Mouse (Mus musculus) heart, embryonic 12.5 days (tissue): ENCODE measurements at regions not wholly inside any gene's neighbourhood (a gene's known extent, or its start where the extent isn't known, plus 50 kb on each side); places are given as distances from the start of the nearest gene placed in this dataset.

Source experiments
- ATAC-seq: fragments of 200-750 bp; cut with Nextera tagmentation; 2 replicates; pipeline ENCODE4 v1.8.0; 2017; ENCODE audit warnings: moderate TSS enrichment, moderate library complexity; ENCODE audit not compliant: insufficient number of reproducible peaks, low FRiP score
- H3K27ac ChIP-seq: fragments of 300-500 bp; sonication (generic); 2 replicates; pipeline ENCODE4 v1.5.1; 2016; ENCODE audit warnings: mild to moderate bottlenecking, moderate library complexity; ENCODE audit not compliant: poor library complexity, severe bottlenecking
- H3K27me3 ChIP-seq: fragments of 300-500 bp; sonication (generic); replicated peaks from 2 replicates; pipeline ENCODE4 v1.6.1; 2016; ENCODE audit warnings: mild to moderate bottlenecking, moderate library complexity
- H3K36me3 ChIP-seq: fragments of 300-500 bp; sonication (generic); 2 replicates; pipeline ENCODE4 v1.6.1; 2016; ENCODE audit warnings: mild to moderate bottlenecking, moderate library complexity
- H3K4me1 ChIP-seq: fragments of 300-500 bp; sonication (generic); replicated peaks from 2 replicates; pipeline ENCODE4 v1.6.1; 2016; ENCODE audit warnings: mild to moderate bottlenecking
- H3K4me2 ChIP-seq: fragments of 300-500 bp; sonication (generic); 2 replicates; pipeline ENCODE4 v1.6.1; 2016; ENCODE audit warnings: mild to moderate bottlenecking, moderate library complexity
- H3K4me3 ChIP-seq: fragments of 300-500 bp; sonication (generic); 2 replicates; pipeline ENCODE4 v1.5.1; 2016; ENCODE audit warnings: mild to moderate bottlenecking
- H3K9ac ChIP-seq: fragments of 300-500 bp; sonication (generic); 2 replicates; pipeline ENCODE4 v1.6.1; 2016; ENCODE audit warnings: mild to moderate bottlenecking, moderate library complexity
- H3K9me3 ChIP-seq: fragments of 300-500 bp; sonication (generic); replicated peaks from 2 replicates; pipeline ENCODE4 v1.6.1; 2016; ENCODE audit warnings: mild to moderate bottlenecking, moderate library complexity
- WGBS: fragments of 180-500 bp; shearing (Covaris S2); methylation state at CpG from one replicate; pipeline ENCODE4 v1.1.7; 2016; 5-methylcytosine and 5-hydroxymethylcytosine counted together

DNA sequence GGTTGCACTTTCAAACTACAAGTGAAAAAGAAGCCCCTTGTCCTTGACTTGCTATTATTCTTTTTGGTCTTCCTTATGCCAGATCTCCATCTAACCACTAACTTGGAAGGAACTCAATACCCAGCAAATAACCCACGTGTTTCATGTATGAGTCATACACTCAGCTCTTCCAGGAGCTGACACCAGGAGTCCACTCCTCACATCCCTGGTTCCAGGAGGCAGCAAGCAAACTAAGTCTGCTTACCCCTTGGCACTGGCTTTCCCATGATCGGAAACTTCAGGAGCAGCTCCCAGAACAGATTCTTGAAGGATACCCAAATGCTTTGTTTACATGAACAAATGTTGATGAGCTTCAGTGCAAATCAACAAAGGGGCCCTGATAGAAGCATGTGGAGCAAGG is 421.1 kb upstream of the 3110018I06Rik start:
- Histone ChIP-seq H3K27ac (no peak overlapping the region), H3K27me3 (no peaks in the 10 kb centered on the region), H3K36me3 (no peaks in the 10 kb centered on the region), H3K9me3 (peaks cover 5% of the 10 kb centered on the region), H3K4me3 (no peak overlapping the region), H3K4me1 (no peaks in the 10 kb centered on the region), H3K4me2 (no peak overlapping the region), H3K9ac (no peak overlapping the region)
- WGBS = 71% methylated on average over 2 of the region's 2 CpGs
- ATAC-seq = no peak

DNA sequence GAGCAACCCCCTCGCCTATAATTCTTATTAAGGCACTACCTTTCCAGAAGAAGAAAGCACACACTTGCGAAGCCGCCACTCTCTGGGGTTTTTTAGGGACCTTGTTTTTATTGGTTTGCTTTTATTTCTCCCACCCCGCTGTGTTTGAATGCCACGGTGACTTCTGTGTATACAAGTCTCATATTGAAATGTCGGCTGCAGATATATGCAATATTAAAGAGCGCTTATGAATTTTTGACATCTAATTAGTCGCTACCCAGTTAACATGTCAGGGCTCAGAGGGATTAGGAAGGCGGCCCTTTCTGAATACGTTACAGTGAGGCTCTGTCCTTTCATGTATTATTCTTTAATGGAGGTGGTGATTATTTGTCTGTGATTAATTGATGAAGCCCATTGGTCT is 405.9 kb upstream of the 3110018I06Rik start:
- no peak overlapping the region for H3K4me2 ChIP-seq
- no peaks in the 10 kb centered on the region for H3K9me3 ChIP-seq
- H3K27me3 ChIP-seq = no peaks in the 10 kb centered on the region
- H3K4me1 ChIP-seq = no peaks in the 10 kb centered on the region
- 83% methylated on average over 9 of the region's 10 CpGs for WGBS
- H3K27ac ChIP-seq = no peak overlapping the region
- ATAC-seq = no peak
- H3K4me3 ChIP-seq = no peak overlapping the region
- no peak overlapping the region for H3K9ac ChIP-seq
- H3K36me3 ChIP-seq = no peaks in the 10 kb centered on the region

DNA sequence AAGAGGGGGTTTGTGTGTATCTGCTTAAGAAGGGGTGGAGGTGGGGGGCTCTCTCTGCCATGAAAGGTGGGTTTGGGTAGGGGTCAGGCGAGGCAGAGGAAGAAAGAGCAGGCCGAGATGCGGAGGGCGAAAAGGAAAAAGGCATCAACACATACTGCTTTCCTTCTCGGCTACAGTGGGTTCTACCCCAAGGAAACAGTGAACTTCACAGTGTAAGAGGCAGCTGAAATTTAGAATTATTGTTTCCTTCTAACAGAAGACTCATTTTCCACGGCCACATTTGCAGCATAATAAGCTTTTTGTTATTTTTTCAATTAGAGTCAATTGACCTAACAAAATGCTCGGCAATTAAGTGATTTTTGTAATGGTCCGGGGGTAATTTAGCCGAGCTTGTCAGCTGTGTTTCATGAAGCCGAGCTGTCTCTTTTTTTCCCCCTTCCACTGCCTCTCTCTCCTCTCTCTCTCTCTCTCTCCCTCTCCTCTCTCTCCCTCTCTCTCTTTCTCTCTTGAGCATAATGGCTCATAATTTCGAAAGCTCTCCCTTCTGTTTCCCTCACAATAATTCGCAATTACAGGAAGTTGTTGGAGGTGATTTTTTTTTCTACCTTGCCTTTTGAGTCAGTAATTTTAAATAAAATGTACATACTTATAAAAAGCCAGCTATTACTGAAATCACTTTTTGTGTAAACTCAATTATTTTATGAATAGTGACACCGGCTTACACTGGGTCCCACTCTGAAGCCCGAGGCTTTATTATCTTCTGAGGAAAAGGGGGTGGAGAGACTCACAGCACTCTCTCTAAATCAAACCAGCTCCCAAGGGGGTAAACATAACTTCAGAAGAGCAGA is 403.1 kb upstream of the 3110018I06Rik start:
- no peak for ATAC-seq
- Histone ChIP-seq H3K27me3 (no peaks in the 10 kb centered on the region), H3K36me3 (no peaks in the 10 kb centered on the region), H3K9me3 (no peaks in the 10 kb centered on the region), H3K9ac (no peak overlapping the region), H3K4me2 (no peak overlapping the region), H3K4me3 (no peak overlapping the region), H3K27ac (no peak overlapping the region), H3K4me1 (no peaks in the 10 kb centered on the region)
- 68% methylated on average over 14 of the region's 14 CpGs for WGBS

DNA sequence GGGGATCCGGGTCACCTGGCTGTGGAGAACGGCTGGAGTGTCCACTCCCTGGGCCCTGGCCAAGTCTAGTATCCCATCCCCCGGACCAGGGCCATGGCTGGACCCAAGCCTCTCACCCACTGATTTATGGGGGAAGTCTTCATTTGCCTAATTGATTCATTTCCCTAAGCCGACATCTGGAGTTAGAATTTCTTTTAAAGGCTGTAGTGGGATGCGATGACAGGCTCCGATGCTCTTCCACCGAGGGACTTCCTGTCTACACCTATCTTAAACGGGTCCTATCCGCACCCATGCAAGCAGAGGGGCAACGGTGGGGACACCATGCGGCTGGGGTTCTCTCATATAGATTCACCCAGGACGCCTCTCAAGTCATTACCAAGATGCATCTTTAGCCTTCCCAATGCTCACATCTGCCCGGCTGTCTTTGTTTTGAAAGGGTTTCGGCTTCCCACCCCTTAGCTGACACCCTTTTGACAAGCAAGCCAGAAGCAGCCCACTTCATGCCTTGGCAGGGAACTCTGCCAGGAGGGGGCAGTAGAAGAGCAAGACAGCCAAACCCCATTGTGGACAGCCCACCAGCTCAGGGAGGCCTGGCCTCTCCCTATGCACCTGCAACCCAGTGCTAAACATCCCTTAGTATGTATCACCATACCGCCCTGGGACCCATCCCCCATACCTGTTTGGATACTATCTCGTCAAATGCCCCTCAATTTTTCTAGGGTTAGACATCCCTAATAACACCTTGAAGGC is 402.4 kb upstream of the 3110018I06Rik start:
- Histone ChIP-seq H3K27me3 (no peaks in the 10 kb centered on the region), H3K4me2 (no peak overlapping the region), H3K27ac (no peak overlapping the region), H3K4me1 (no peaks in the 10 kb centered on the region), H3K9ac (no peak overlapping the region), H3K36me3 (no peaks in the 10 kb centered on the region), H3K4me3 (no peak overlapping the region), H3K9me3 (no peaks in the 10 kb centered on the region)
- 36% methylated on average over 16 of the region's 16 CpGs for WGBS
- ATAC-seq = no peak

DNA sequence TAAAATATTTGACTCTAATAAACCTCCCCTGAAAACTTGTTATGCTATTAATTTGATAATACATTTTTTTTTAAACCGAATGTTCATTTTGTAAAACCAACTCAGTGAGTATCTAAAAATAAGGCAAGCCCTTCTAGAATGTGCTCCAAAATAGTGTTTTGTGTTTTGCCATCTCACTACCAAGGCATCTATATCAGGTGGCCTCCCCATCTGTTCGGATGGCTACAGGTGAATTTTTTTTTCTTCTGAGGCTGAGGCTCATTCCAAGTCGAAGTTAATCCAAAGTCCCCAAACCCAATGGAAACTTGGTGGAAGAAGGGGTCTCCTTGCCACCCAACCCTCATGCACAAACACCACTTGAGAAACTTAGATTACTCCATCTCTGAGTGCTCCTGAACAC is 396.3 kb upstream of the 3110018I06Rik start:
- H3K9me3 ChIP-seq = no peaks in the 10 kb centered on the region
- no peak overlapping the region for H3K27ac ChIP-seq
- H3K4me3 ChIP-seq = no peak overlapping the region
- H3K4me1 ChIP-seq = no peaks in the 10 kb centered on the region
- H3K36me3 ChIP-seq = no peaks in the 10 kb centered on the region
- ATAC-seq = no peak
- no peak overlapping the region for H3K9ac ChIP-seq
- H3K4me2 ChIP-seq = no peak overlapping the region
- 74% methylated on average over 3 of the region's 3 CpGs for WGBS
- no peaks in the 10 kb centered on the region for H3K27me3 ChIP-seq

DNA sequence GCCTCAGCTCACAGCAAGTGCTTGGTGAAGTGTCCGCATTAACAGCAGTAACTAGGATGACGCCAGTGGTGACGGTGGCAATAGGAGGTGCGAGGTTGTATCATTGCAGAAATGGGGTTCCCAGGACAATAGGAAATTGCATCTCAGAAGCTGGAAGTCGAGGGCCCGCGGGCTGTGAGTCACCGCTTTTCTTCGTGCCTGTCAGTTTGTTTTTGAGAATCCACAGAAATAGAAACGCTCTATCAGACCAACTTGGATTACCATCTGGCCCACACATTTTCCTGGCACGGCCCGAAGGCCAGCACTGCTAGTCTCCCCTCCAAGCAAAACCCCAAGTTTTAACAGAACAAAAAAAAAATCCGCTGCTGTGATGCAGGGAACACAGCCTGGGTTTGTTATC is 395.1 kb upstream of the 3110018I06Rik start:
- ATAC-seq = no peak

DNA sequence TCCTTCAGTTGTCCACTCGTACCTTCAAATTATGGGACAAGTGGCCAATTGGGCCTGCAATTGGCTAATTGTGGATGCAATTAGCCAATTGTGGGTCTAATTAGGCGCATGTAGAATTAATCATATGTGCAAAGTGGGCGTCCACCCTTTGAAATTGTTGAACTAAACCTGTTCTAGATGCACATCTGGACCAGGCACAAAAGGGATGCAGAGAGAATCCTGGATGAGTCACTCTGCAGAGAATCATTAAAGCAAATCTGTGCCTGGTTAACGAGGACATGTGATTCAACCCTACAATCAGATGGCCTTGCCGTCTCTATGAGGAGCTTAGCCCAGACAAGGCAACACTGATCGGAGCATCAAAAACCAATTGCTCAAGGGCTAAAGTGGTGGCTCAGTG is 393.0 kb upstream of the 3110018I06Rik start:
- Histone ChIP-seq H3K9ac (no peak overlapping the region), H3K4me3 (no peak overlapping the region), H3K27ac (no peak overlapping the region), H3K27me3 (no peaks in the 10 kb centered on the region), H3K36me3 (no peaks in the 10 kb centered on the region), H3K4me1 (no peaks in the 10 kb centered on the region), H3K9me3 (no peaks in the 10 kb centered on the region), H3K4me2 (no peak overlapping the region)
- WGBS = 78% methylated on average over 6 of the region's 6 CpGs
- no peak for ATAC-seq

More for the DNA sequence above, 395.1 kb upstream of the 3110018I06Rik start:
- Histone ChIP-seq H3K4me3 (no peak overlapping the region), H3K36me3 (no peaks in the 10 kb centered on the region), H3K9me3 (no peaks in the 10 kb centered on the region), H3K27ac (no peak overlapping the region), H3K4me1 (no peaks in the 10 kb centered on the region), H3K4me2 (no peak overlapping the region), H3K9ac (no peak overlapping the region), H3K27me3 (no peaks in the 10 kb centered on the region)
- 77% methylated on average over 13 of the region's 13 CpGs for WGBS

DNA sequence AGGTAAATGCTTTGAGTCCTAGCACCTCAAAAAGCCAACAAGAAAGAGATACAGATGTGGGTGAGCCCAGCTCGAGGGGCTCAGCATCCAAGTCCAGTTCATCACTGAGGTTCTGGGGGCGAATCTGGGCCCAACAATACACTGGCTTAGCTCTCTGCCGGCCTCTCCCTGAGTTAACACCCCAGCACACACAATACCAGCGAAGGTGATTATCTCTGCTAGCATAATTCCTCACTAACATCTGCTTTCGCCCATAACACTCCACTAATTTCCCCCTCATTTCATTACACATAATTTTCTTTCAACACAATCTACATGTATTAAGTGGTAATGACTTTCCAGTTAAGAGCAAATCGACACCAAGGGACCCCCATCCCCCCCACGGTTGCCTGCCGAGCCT is 383.9 kb upstream of the 3110018I06Rik start:
- ATAC-seq = no peak
- Histone ChIP-seq H3K4me3 (no peak overlapping the region), H3K4me1 (no peaks in the 10 kb centered on the region), H3K27me3 (no peaks in the 10 kb centered on the region), H3K4me2 (no peak overlapping the region), H3K9ac (no peak overlapping the region), H3K36me3 (no peaks in the 10 kb centered on the region), H3K27ac (no peak overlapping the region), H3K9me3 (no peaks in the 10 kb centered on the region)
- WGBS = 36% methylated on average over 8 of the region's 8 CpGs

DNA sequence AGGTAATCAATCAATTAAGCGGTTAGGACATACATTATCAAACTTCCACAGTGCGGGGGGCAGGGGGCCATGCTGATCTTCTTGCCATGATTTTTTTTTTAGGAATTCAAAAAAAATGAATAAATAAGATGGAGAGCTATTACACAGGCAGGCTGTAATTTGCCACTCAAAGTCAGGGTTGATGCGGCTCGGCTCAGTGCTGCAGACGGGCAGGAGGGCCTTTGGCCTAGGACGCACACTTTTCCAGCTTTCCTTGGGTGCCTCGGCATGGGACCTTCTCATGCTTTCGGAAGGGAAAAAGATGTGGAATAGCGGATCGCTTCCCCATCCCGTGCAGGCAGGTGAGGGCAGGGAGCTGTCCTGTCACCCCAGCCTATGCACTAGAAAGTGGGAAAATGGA is 383.4 kb upstream of the 3110018I06Rik start:
- H3K4me3 ChIP-seq = no peak overlapping the region
- WGBS = 49% methylated on average over 11 of the region's 11 CpGs
- ATAC-seq = no peak

DNA sequence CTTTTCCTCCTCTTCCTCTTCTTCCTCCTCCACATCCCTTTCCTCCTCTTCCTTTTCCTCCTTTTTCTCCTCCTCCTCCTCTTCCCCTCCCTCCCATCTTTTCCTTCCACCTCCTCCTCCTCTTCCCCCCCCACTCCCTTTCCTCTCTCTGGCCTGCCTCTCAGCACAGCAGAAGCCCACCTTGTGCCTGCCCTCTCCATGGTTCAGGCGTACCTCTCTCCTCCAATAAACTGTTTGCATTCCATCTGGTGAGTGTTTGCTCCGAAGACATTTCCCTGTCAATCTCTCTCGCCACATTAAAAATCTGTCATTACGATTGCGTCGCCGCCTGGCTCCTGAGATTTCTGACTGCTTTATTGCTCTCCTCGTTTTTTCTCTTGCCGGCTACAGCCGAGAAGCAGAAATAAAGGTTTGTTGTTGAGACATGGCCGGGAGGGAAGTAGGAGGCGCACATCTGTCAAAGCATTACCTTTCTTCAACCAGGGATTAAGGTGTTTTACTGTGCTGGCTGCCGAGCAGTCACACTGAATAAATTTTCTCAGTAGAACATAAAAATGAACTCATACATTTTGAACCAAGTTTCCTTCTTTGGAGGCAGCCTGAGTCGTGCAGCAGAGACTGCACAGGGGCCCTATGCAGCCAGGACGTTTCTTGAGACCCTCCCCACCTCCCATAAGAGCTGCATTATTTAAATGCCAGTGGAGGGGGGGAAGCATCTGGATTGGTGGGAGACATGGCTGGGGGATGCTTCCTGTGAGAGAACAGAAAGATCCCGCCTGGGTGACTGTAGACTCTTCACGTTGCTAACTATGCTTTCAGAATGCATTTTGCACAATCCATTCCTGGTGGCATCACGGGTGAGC is 376.3 kb upstream of the 3110018I06Rik start:
- H3K27ac ChIP-seq = no peak overlapping the region

More for the DNA sequence above, 383.4 kb upstream of the 3110018I06Rik start:
- Histone ChIP-seq H3K9me3 (no peaks in the 10 kb centered on the region), H3K36me3 (no peaks in the 10 kb centered on the region), H3K27me3 (no peaks in the 10 kb centered on the region), H3K4me1 (no peaks in the 10 kb centered on the region), H3K9ac (no peak overlapping the region), H3K4me2 (no peak overlapping the region), H3K27ac (no peak overlapping the region)

DNA sequence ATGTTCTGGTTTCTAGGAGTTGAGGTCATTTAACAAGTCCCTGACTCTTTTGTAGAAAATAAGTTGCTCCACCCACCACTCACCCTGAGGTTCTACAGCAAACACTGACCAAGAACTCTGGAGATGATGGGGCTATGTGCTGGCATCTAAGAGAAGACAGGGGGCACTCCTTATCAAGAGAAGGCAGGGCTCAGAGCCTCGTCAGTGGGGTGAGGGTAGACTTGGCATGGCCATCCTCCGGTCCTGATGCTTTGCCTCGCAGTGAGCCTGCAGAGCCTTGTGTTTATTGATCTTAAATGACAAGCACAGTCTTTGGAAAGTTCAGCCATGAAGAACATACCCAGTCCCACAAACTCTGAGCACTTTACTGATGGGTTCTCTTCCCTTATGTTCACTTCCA is 370.1 kb upstream of the 3110018I06Rik start:
- Histone ChIP-seq H3K4me1 (no peaks in the 10 kb centered on the region), H3K27me3 (no peaks in the 10 kb centered on the region), H3K4me3 (no peak overlapping the region), H3K36me3 (no peaks in the 10 kb centered on the region), H3K4me2 (no peak overlapping the region), H3K27ac (no peak overlapping the region), H3K9ac (no peak overlapping the region), H3K9me3 (no peaks in the 10 kb centered on the region)
- WGBS = 65% methylated on average over 3 of the region's 3 CpGs
- no peak for ATAC-seq

More for the DNA sequence above, 376.3 kb upstream of the 3110018I06Rik start:
- no peaks in the 10 kb centered on the region for H3K27me3 ChIP-seq
- no peaks in the 10 kb centered on the region for H3K9me3 ChIP-seq
- WGBS = 54% methylated on average over 18 of the region's 18 CpGs
- no peak overlapping the region for H3K4me2 ChIP-seq
- H3K4me3 ChIP-seq = no peak overlapping the region
- no peaks in the 10 kb centered on the region for H3K36me3 ChIP-seq
- H3K4me1 ChIP-seq = no peaks in the 10 kb centered on the region
- H3K9ac ChIP-seq = no peak overlapping the region
- no peak for ATAC-seq
